Mouse (Mus musculus) MEL (cell line): ENCODE data around the gene Tlr8. TPM values are rescaled to one million over a fixed set of nuclear protein-coding genes. Genes with fewer than 3 reads are reported as not detected.

Experiments
- DNase-seq: peaks from one replicate; pipeline ENCODE4 v3.0.0; 2011; ENCODE audit warnings: low read depth, low spot score
- H3K27ac ChIP-seq: 2 replicates; pipeline ENCODE4 v1.5.1; 2012; ENCODE audit warnings: low read depth, mild to moderate bottlenecking, control low read depth, low read length, moderate library complexity; ENCODE audit not compliant: control insufficient read depth
- H3K27me3 ChIP-seq, 2 experiments: fragments of 150-350 bp in 1 of 2; sonication (generic) in 1 of 2; 2 replicates each; pipeline ENCODE4 v1.6.1; 2012; ENCODE audit warnings: low read length in 2 of 2, mild to moderate bottlenecking in 2 of 2, improper control_type of control experiment in 1 of 2, moderate library complexity in 1 of 2; ENCODE audit not compliant: insufficient read depth in 2 of 2, control insufficient read depth in 1 of 2
- H3K36me3 ChIP-seq, 2 experiments: 2 replicates each; pipeline ENCODE4 v1.6.1; 2012 to 2014; ENCODE audit warnings: low read length in 2 of 2, improper control_type of control experiment in 1 of 2, inconsistent platforms in 1 of 2, mild to moderate bottlenecking in 1 of 2; ENCODE audit not compliant: insufficient read depth in 2 of 2, control insufficient read depth in 1 of 2
- H3K4me1 ChIP-seq, 2 experiments: fragments of 150-350 bp in 1 of 2; sonication (generic) in 1 of 2; 2 replicates each; pipeline ENCODE4 v1.6.1; 2012; ENCODE audit warnings: low read length in 2 of 2, improper control_type of control experiment in 1 of 2, mild to moderate bottlenecking in 1 of 2; ENCODE audit not compliant: insufficient read depth in 2 of 2, control insufficient read depth in 1 of 2
- H3K4me3 ChIP-seq, 2 experiments: fragments of 150-350 bp in 1 of 2; sonication (generic) in 1 of 2; 2 replicates each; pipeline ENCODE4 v1.5.1; 2012; ENCODE audit warnings: low read depth in 2 of 2, low read length in 2 of 2, mild to moderate bottlenecking in 2 of 2, moderate library complexity in 2 of 2, control low read depth in 1 of 2, improper control_type of control experiment in 1 of 2; ENCODE audit not compliant: control insufficient read depth in 1 of 2, insufficient read depth in 1 of 2
- H3K79me2 ChIP-seq: 2 replicates; pipeline ENCODE4 v1.6.1; 2012; ENCODE audit warnings: mild to moderate bottlenecking, low read length, moderate library complexity; ENCODE audit not compliant: control insufficient read depth, poor library complexity, insufficient read depth
- H3K9ac ChIP-seq: 2 replicates; pipeline ENCODE4 v1.6.1; 2012; ENCODE audit warnings: low read depth, mild to moderate bottlenecking, control low read depth, low read length, moderate library complexity; ENCODE audit not compliant: control insufficient read depth, poor library complexity, severe bottlenecking
- H3K9me3 ChIP-seq: fragments of 150-350 bp; sonication (generic); replicated peaks from 2 replicates; pipeline ENCODE4 v1.6.1; 2012; ENCODE audit warnings: mild to moderate bottlenecking, low read length, improper control_type of control experiment, moderate library complexity; ENCODE audit not compliant: insufficient read depth
- BHLHE40 ChIP-seq: IDR thresholded peaks from 2 replicates; pipeline ENCODE4 v1.6.1; 2012; ENCODE audit warnings: low read depth, mild to moderate bottlenecking, inconsistent platforms, low read length, improper control_type of control experiment, borderline replicate concordance
- CHD1 ChIP-seq: IDR thresholded peaks from 2 replicates; pipeline ENCODE4 v1.6.1; 2012; ENCODE audit warnings: low read depth, mild to moderate bottlenecking, inconsistent platforms, low read length, improper control_type of control experiment
- CTCF ChIP-seq, 3 experiments: IDR thresholded peaks in 2 of 3; conservative IDR thresholded peaks in 1 of 3; 2 replicates each; pipeline ENCODE4 v1.5.1; 2011 to 2012; ENCODE audit warnings: low read length in 3 of 3, low read depth in 2 of 3, mild to moderate bottlenecking in 2 of 3, improper control_type of control experiment in 1 of 3, inconsistent platforms in 1 of 3, mixed read lengths in 1 of 3, moderate library complexity in 1 of 3; ENCODE audit not compliant: control insufficient read depth in 1 of 3, insufficient read depth in 1 of 3, poor library complexity in 1 of 3, severe bottlenecking in 1 of 3
- ELF1 ChIP-seq: IDR thresholded peaks from 2 replicates; pipeline ENCODE4 v1.6.1; 2014; ENCODE audit warnings: low read depth, mild to moderate bottlenecking, inconsistent platforms, low read length, improper control_type of control experiment, moderate library complexity
- EP300 ChIP-seq, 2 experiments: IDR thresholded peaks; 2 replicates each; pipeline ENCODE4 v1.6.1; 2011; ENCODE audit warnings: improper control_type of control experiment in 2 of 2, low read length in 2 of 2, low read depth in 1 of 2, mild to moderate bottlenecking in 1 of 2
- GATA1 ChIP-seq: IDR thresholded peaks from 2 replicates; pipeline ENCODE4 v1.6.1; 2011; ENCODE audit warnings: low read depth, low read length, improper control_type of control experiment
- HCFC1 ChIP-seq: IDR thresholded peaks from 2 replicates; pipeline ENCODE4 v1.6.1; 2012; ENCODE audit warnings: low read depth, mild to moderate bottlenecking, inconsistent platforms, low read length, improper control_type of control experiment, moderate library complexity
- KAT2A ChIP-seq: conservative IDR thresholded peaks from 2 replicates; pipeline ENCODE4 v1.6.1; 2012; ENCODE audit warnings: low read depth, low read length, improper control_type of control experiment, inconsistent platforms
- MAFK ChIP-seq: IDR thresholded peaks from 2 replicates; pipeline ENCODE4 v1.6.1; 2011; ENCODE audit warnings: low read depth, mild to moderate bottlenecking, low read length, improper control_type of control experiment, borderline replicate concordance
- MAZ ChIP-seq: IDR thresholded peaks from 2 replicates; pipeline ENCODE4 v1.6.1; 2012; ENCODE audit warnings: low read depth, mild to moderate bottlenecking, inconsistent platforms, low read length, improper control_type of control experiment
- MXI1 ChIP-seq: IDR thresholded peaks from 2 replicates; pipeline ENCODE4 v1.6.1; 2011; ENCODE audit warnings: mild to moderate bottlenecking, low read depth, low read length, improper control_type of control experiment
- NRF1 ChIP-seq: IDR thresholded peaks from 2 replicates; pipeline ENCODE4 v1.6.1; 2014; ENCODE audit warnings: low read depth, mild to moderate bottlenecking, inconsistent platforms, low read length, improper control_type of control experiment, moderate library complexity; ENCODE audit not compliant: poor library complexity, insufficient read depth, severe bottlenecking
- POLR2AphosphoS2 ChIP-seq: IDR thresholded peaks from 2 replicates; pipeline ENCODE4 v1.6.1; 2011; ENCODE audit warnings: low read length, improper control_type of control experiment
- RAD21 ChIP-seq: IDR thresholded peaks from 2 replicates; pipeline ENCODE4 v1.6.1; 2011; ENCODE audit warnings: mild to moderate bottlenecking, low read depth, low read length, improper control_type of control experiment
- RCOR1 ChIP-seq: IDR thresholded peaks from 2 replicates; pipeline ENCODE4 v1.6.1; 2012; ENCODE audit warnings: low read depth, mild to moderate bottlenecking, inconsistent platforms, low read length, improper control_type of control experiment
- SMC3 ChIP-seq: IDR thresholded peaks from 2 replicates; pipeline ENCODE4 v1.6.1; 2011; ENCODE audit warnings: low read depth, low read length, improper control_type of control experiment
- TAL1 ChIP-seq: IDR thresholded peaks from 2 replicates; pipeline ENCODE4 v1.6.1; 2012; ENCODE audit warnings: mild to moderate bottlenecking, inconsistent platforms, low read length, moderate library complexity, mixed read lengths
- TBP ChIP-seq: IDR thresholded peaks from 2 replicates; pipeline ENCODE4 v1.8.0; 2011; ENCODE audit warnings: low read depth, low read length, improper control_type of control experiment
- UBTF ChIP-seq: IDR thresholded peaks from 2 replicates; pipeline ENCODE4 v1.6.1; 2012; ENCODE audit warnings: low read depth, mild to moderate bottlenecking, inconsistent platforms, low read length, improper control_type of control experiment, moderate library complexity, borderline replicate concordance; ENCODE audit not compliant: insufficient read depth
- USF1 ChIP-seq: IDR thresholded peaks from 2 replicates; pipeline ENCODE4 v1.6.1; 2014; ENCODE audit warnings: low read depth, mild to moderate bottlenecking, inconsistent platforms, low read length, improper control_type of control experiment, moderate library complexity
- ZC3H11A ChIP-seq: IDR thresholded peaks from 2 replicates; pipeline ENCODE4 v1.6.1; 2012; ENCODE audit warnings: low read depth, mild to moderate bottlenecking, inconsistent platforms, low read length, improper control_type of control experiment
- ZKSCAN1 ChIP-seq: IDR thresholded peaks from 2 replicates; pipeline ENCODE4 v1.6.1; 2012; ENCODE audit warnings: low read depth, mild to moderate bottlenecking, inconsistent platforms, low read length, improper control_type of control experiment, moderate library complexity
- polyA plus RNA-seq, 2 experiments: library from polyadenylated mRNA; stranded (reverse) in 1 of 2; unstranded in 1 of 2; fragments of >175 nt in 1 of 2; fragments of >200 nt in 1 of 2; gene quantifications; 2 replicates each; pipeline versions ENCODE4 v1.2.1 to v1.2.4; 2012; ENCODE audit warnings: low replicate concordance in 2 of 2, low read depth in 1 of 2; ENCODE audit not compliant: insufficient read length in 2 of 2, insufficient read depth in 1 of 2, missing spikeins in 1 of 2
- total RNA-seq: library from RNA; depleted of rRNA; stranded (reverse); fragments of 300-350 nt; gene quantifications from 2 replicates; pipeline ENCODE4 v1.2.3, GENCODE M21; 2012

Tlr8 gene
- total and polyA plus RNA-seq, 3 experiments: not detected

DNA sequence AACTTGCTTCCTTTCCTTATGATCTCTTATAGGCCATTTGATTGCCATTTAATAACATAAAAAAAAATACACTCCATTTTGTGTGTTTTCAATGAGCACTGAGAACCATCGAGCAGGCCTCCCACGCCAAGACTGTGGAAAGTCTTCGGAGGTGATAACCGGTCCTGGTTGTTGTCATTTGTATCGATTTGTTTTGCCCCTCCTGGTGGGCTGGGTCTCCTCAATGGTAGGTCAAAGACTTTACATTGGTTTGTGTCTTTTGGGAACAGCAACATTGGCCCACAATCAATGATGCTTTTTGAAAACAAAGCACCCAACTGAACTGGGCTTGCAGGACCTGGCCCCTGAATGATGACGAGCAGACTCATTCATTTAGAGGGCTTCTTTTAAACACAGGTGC is 36.4 kb downstream of the Tlr8 start:
- Histone ChIP-seq H3K79me2 (no peaks in the 10 kb centered on the region), H3K4me3 (no peak overlapping the region), H3K4me1 (no peaks in the 10 kb centered on the region), H3K27me3 (no peaks in the 10 kb centered on the region), H3K36me3 (no peaks in the 10 kb centered on the region), H3K9me3 (no peaks in the 10 kb centered on the region), H3K9ac (no peak overlapping the region), H3K27ac (no peak overlapping the region)
- TF ChIP-seq ZKSCAN1 (no peak), ZC3H11A (no peak), TAL1 (no peak), USF1 (no peak), NRF1 (no peak), KAT2A (no peak)
- DNase-seq: no peak

DNA sequence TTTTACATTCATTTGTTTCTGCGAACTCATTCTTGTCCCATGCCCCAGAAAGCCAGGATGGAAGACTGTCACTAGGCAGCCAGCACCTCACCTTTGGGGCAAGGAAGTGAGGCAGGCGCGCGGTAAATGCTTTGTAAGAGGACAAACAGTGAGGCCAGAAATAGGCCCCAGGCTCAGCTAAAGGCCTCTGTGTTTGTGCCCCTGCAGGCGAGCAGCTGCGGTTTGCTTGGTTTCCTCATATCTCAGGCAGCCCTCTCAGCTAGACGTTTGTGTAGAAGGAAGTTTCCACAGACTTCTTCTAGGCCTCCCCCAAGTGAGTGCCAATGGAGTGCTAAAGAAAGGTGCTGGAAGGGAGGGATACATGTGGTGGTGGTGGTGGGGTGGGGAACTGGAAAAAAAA is 37.0 kb downstream of the Tlr8 start:
- Histone ChIP-seq H3K4me1 (no peaks in the 10 kb centered on the region), H3K27ac (no peak overlapping the region), H3K79me2 (no peaks in the 10 kb centered on the region), H3K4me3 (no peak overlapping the region), H3K27me3 (no peaks in the 10 kb centered on the region), H3K36me3 (no peaks in the 10 kb centered on the region), H3K9me3 (no peaks in the 10 kb centered on the region), H3K9ac (no peak overlapping the region)
- no peak for TF ChIP-seq BHLHE40
- no peak for TF ChIP-seq RCOR1
- no peak for TF ChIP-seq UBTF
- TF ChIP-seq SMC3: no peak
- no peak for TF ChIP-seq HCFC1
- no peak for TF ChIP-seq POLR2AphosphoS2
- no peak for TF ChIP-seq GATA1
- no peak for TF ChIP-seq ELF1
- no peak for TF ChIP-seq ZKSCAN1
- no peak for TF ChIP-seq MAZ
- TF ChIP-seq CTCF (IDR thresholded peaks at IDR 0.05 in 2 of 3, conservative IDR thresholded peaks at IDR 0.05 in 1 of 3; ENCODE audit: control insufficient read depth in 1 of 3, insufficient read depth in 1 of 3, low read depth in 2 of 3, low read length in 3 of 3, poor library complexity in 1 of 3, severe bottlenecking in 1 of 3): no peak
- TF ChIP-seq MXI1: no peak
- no peak for TF ChIP-seq TBP
- no peak for TF ChIP-seq RAD21
- TF ChIP-seq MAFK: no peak
- TF ChIP-seq EP300 (IDR thresholded peaks at IDR 0.05; ENCODE audit: low read depth in 1 of 2, low read length in 2 of 2): no peak
- TF ChIP-seq CHD1: no peak
- DNase-seq: no peak
